Mouse (Mus musculus): ENCODE measurements around the gene Leap2.
A peak's percentile ranks its signal among the peaks of the same experiment; 100 is the strongest.

Leap2 gene

DNA sequence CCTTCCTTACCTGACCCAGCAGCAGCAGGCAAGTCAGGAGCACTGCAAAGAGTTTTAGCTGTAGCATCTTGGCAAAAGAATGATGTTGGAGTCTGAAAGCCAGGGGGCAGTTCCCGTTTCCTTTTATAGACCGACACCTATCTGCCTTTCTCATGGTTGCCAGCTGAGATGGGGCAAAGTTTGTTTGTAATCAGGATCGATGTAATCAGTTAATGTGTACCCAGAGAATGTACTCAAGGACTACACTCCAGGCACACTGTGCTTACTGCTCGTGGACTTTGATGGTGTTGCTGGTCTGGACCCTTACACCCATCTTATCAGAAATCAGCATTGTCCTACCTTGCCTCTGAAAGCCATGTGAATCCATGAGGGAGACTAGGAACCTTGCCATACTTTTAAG, at the start of gene Leap2:
TSS of gene Leap2 (minus strand) at position 135 of the 400 bp plus-strand sequence.
- DNase-seq (ENCODE audit: low spot score in 2 of 2), result no peak

- no peak for DNase-seq (ENCODE audit: low spot score in 2 of 2)
Measured at GRCm38 (mm10) chr11:53472709-53473108, 49.7 kb upstream of the Leap2 start.

DNA sequence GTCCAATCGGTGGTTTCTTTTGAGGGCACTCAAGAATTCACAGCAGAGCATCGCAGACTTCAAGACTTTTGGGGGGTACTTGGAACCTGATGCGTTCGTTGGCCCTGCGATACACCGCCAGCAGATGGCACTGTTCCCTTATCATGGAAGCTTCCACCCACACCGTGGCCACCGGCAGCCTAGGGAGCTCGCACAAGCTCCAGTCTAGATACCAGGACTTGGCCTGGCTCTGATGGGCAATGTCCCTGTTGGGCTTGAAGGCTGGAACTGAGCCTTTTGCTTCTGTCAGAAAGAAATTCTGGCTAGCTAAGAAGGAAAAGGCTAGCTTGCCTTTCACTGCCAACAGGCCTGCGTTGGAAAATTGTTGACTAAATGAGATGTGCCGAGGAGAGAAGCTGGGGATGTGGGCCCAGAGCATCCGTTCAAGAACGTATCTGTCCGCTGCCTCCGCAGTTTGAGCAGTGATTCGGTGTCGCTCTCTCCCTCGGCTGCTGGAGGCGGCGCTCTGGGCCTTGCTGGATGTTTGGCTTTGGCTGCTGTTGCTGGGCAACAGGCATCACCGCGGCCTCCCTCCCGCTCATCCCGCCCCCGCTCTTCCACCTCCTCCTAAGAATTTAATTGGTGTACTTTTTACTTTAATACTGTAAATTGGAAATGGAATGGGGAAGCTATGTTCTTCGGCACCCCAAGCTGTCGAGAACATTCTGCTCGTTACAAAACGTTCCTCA, 47.2 kb upstream of the Leap2 start, which contains the start of gene Gm9837:
TSS of gene Gm9837 (minus strand) at position 512 of the 728 bp plus-strand sequence.
- DNase-seq (ENCODE audit: low spot score in 2 of 2), result peak; percentile 84 to 90

DNA sequence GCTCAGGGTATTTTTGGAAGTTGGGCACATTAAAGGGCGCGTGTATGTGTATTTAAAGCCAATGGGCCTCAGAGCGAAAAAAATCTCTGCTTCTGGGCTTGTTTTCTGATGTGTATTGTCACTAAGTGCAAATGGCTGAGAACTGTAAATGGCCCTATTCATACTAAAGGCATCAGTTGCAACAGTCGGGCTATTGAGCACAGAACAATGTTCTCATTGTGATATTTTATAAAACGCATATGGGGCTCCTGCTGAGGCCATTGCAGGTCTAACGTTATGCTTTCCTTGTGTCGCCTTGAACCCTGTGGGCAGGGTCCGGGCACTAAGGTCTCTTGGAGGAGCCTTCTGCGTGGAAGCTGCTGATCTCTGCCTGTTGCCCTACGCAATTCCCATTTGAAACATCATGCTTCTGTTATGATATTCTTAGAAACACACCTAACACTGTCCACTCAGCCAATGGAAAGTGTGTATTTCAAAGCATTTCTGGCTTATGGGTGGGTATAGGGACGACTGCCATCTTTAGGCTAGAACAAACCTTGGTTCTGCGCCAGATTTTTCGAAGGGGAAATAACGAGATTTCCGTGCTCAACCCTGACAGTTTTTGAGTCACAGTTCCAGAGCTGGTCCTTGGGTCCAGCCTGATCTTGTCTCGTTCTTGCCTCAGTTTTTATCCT, 46.5 kb upstream of the Leap2 start:
- peak in 1 of 2 experiments; percentile 48 for DNase-seq (ENCODE audit: low spot score in 2 of 2)

DNA sequence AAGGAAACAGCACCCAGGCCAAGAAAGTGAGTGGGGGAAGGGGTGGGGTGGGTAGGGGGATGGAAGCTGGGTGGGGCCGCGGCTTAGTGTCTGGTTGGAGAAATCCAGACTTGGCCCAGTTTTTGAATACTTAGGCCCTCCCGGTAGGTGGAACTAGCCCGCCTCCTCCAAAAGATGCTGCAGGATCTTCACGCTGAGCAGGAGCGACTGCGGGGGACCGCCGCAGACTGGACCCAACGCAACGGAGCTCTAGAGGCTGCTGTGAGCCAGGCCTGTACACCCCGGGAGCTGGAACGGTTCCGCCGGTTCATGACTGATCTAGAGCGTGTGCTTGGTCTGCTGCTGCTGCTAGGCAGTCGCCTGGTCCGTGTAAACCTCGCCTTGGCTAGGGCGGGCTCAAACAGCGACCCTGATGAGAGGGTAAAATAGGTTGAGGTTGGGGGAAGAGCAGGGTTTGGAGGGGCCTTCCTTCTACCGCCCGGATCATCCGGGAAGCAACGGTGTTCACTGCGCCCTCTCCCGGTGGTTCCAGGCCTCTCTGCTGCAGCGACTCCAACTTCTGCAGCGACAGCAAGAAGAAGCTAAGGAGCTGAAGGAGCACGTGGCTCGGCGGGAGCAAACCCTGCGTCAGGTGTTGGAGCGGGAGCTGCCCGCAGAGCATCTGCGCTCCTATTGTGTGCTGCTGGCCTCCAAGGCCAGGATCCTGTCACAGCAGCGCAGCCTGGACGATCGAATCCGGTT, 43.4 kb upstream of the Leap2 start:
- peak; percentile 52 to 68 for DNase-seq (ENCODE audit: low spot score in 2 of 2)

GRCm38 (mm10) chr11:53463551-53464424, 40.8 kb upstream of the Leap2 start:
- no peak for DNase-seq (ENCODE audit: low spot score in 2 of 2)

GRCm38 (mm10) chr11:53461727-53462126, 38.8 kb upstream of the Leap2 start:
- no peak for DNase-seq (ENCODE audit: low spot score in 2 of 2)

DNA sequence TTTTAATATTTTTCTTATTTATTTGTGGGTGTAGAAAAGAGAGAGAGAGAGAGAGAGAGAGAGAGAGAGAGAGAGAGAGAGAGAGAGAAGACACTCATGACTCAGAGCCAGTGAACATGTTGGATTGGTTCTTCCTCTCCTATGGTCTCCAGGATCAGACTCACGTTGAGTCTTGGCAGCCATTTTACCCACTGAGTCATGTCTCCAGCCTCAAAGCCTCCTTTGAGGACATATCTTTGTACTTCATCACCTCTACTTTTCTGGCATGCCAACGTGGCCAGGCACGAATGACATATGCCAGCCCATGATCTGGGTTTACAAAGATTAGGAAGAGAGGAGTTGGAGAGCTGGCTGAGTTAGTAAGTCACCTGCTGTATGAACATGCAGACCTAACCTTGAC, 37.2 kb upstream of the Leap2 start:
- no peak for DNase-seq (ENCODE audit: low spot score in 2 of 2)

GRCm38 (mm10) chr11:53458996-53459395, 36.0 kb upstream of the Leap2 start:
- DNase-seq (ENCODE audit: low spot score in 2 of 2), result no peak

DNA sequence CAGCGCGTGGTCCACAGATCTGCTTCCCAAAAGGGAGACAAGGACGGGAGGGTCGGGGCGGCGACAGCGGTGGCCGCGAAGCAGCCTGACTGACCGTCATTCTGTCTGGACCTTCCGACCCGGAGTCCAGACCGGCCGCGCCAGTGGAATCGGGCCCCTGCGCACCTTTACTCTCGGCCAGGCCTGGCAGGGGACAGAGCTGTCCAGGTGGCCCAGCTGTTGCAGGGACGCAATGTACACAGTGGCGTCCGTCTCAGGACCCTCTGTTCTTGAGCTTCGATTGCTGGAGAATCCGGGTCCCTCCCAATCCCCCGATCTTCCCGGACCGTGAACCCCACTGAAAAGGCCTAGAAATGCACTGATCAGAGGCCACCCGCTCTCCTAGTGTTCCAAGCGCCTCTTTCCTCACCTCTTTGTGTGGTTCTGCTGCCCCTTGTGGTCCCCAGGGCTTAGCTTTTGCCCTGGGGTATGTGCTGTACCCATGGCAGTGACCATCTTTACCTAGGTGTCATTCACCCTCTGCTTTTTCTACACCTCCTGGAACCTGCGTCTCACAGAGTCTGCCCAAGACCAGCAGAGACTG, 34.5 kb upstream of the Leap2 start:
- DNase-seq (ENCODE audit: low spot score in 2 of 2), result no peak

DNA sequence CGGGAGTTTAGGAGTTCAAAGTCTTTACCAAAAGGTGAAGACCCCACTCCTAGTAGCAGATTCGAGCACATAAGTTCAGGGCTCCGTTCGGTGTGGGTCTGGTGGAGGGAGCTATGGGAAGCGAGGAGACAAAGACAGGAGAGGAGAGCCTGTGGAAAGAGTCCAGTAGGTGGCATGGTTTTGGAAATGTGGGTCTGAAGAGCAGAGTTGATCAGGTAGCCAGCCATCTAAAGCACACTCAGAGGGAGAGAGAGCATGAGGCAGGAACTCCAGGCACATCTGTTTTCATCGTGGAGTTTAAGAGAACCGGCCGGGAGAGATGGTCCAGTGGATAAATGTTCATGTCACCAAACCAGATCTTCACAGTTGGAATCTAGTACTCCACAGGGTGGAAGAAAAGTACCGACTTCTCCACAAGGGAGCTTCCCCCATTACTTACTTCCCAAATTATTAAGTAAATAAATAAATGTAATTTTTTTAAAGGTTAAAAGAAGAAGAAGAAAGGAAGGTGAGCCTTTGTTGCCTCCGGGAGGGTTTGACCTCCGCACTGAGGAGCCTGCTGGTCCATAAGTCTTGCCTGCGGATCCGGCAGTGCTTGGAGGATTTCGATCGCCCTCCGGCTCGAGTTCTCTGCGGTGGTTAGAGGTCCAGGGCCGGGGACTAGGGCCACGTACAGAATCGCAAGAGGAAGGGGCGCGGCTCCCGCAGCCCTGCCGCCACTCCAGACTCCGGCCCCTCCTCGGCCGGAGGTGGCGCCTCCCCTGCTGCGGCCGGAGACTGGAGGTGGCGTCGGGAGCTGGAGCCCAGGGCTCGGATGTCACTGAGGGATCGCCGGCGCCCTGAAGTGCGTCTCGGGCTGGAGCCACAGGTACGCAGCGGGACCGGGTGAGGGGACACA, 33.8 kb upstream of the Leap2 start, which contains the start of the genes Gm10447 and Shroom1:
TSS of gene Gm10447 (minus strand) at position 637 of the 898 bp plus-strand sequence.
TSS of gene Shroom1 (plus strand) at position 732 of the 898 bp plus-strand sequence.
- peak; percentile 48 to 59 for DNase-seq (ENCODE audit: low spot score in 2 of 2)

DNA sequence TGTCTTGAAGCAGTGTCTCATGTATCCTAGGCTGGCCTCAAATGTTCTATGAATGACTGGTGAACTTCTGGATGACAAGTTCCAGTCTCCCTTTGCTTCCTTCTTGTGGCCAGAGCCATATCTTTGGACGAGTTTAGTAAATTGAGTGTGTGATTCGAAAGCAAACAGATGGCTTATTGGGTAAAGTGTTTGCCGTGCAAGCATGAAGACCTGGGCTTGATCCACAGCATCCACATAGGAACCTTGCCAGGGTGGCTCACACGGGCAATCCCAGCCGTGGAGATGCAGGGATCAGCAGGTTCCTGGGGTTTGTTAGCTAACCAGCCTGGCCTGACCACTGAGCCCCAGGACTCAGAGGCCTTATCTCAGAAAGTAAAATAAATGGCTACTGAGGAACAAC, 30.1 kb upstream of the Leap2 start:
- no peak for DNase-seq (ENCODE audit: low spot score in 2 of 2)

GRCm38 (mm10) chr11:53452396-53452795, 29.4 kb upstream of the Leap2 start:
- DNase-seq (ENCODE audit: low spot score in 2 of 2), result no peak

DNA sequence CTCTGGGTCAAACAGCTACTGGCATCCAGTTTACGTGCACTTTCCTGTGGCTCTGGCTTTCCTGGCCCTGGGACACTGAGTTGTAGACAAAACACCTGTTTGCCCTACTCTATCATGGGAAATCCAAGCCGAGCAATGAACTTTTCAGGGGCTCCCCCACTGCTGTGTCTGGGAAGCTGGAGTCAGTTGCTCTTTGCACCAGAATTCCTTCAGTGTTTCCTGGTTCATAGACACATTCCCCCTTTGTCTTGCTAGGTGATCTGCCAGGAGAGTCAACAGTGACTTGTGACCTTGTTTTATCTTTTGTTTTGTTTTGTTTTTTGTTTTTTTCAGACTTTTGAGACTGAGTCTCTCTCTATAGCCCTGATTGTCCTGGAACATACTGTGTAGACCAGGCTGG, 28.4 kb upstream of the Leap2 start:
- DNase-seq (ENCODE audit: low spot score in 2 of 2), result no peak

DNA sequence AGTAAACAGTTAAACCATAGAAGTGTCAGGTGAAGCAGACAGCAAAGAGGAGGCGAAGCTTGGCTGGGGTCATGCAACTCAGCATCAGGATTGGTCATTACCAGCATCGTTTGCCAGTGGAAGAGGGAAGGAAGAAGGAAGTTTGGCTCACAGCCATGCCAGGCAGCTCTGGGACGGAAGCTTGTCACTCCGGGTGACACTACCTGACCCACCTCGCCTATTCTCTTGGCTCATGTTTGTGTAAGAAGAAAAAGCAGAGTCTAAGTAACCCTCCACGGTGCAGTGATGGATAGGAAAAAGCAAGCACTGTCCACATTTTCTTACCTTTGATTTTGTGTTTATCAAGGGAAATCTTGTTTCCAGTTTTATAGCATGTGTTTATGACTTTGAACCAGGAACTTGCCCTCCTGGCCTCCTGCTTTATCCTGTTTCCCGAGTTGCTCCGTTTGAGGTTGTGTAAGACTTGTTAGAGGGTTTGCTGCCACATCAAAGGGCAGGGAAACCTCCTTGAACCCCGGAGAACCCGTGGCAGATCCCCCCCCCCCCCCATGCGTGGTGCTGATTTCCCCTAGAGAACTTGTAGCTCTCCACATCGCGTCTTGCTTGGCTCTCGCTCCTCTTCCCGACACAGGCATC, 27.2 kb upstream of the Leap2 start:
- no peak for DNase-seq (ENCODE audit: low spot score in 2 of 2)

DNA sequence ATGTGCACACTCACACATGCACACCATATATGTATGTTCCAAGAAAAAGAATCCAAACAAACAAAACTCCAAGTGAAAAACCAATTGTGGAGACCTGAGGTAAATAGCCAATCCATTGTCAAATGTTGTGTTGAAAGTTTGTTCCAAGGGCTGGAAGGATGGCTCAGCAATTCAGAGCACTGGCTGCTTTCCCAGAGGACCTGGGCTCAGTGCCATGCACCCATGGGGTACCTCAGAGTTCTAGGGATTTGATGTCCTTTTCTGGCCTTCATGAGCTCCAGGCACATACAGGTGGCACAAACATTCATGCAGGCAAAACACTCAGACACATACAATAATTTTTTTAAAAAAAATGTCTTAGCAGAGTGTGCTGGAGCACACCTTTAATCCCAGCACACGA, 25.6 kb upstream of the Leap2 start:
- DNase-seq (ENCODE audit: low spot score in 2 of 2), result peak; percentile 31 to 74

GRCm38 (mm10) chr11:53447996-53448395, 25.0 kb upstream of the Leap2 start:
- DNase-seq (ENCODE audit: low spot score in 2 of 2), result no peak

DNA sequence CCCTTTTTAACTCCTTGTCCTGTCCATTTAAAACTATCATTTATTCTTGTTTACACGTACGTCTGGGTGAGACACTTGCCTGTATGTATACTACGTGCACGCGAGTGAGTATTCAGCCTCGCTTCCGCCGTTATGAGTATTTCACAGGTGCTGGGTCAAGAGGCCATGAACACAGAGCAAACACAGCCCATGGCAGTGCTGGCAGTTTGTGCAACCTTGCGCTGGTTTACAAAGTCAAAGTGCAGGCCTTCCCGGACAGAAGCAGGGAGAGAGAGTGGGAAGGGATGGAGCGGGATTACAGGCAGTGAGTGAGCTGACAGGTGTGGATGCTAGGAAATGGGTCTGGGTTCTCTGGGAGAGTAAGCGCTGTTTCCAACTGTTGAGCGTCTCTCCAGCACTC, 23.2 kb upstream of the Leap2 start:
- DNase-seq (ENCODE audit: low spot score in 2 of 2), result no peak

- no peak for DNase-seq (ENCODE audit: low spot score in 2 of 2)
Measured at GRCm38 (mm10) chr11:53445562-53445961, 22.6 kb upstream of the Leap2 start.
